In genomic region chr15:93442271-93442670, GRCm38 (mm10) we compare ENCODE assay signal across 12 mouse cellular contexts. TPM values are rescaled to one million over a fixed set of nuclear protein-coding genes. Genes with fewer than 3 reads are reported as not detected.
DNase-seq lines count a peak whose midpoint lies in the region; ATAC-seq and TF ChIP-seq lines count a peak whose summit lies in the region.
"Had no signal": no experiment of that assay in that cellular context is flagged by ENCODE, and none has a peak within 500 bp of the region (broad histone marks: within the 10 kb centered on the region; RNA-seq: fewer than 3 reads in every experiment).

No protein-coding gene starts in this region.

- TF ChIP-seq EP300 in stomach, postnatal 0 days (optimal IDR thresholded peaks at IDR 0.05) = no peak

- ATAC-seq in CD4-positive, CD25-positive, alpha-beta regulatory T cell, adult 4 months = no peak
- no peak for ATAC-seq in stomach, postnatal 0 days (ENCODE audit: low FRiP score, low TSS enrichment)
- ATAC-seq in forebrain, embryonic 11.5 days (replicated peaks; ENCODE audit: low FRiP score) = no peak
- ATAC-seq: forebrain, embryonic 13.5 days had no signal

- H3K4me2 ChIP-seq in stomach, postnatal 0 days (replicated peaks; ENCODE audit: low read depth) = no peak overlapping the region
- H3K4me2 ChIP-seq in forebrain, embryonic 11.5 days (ENCODE audit: low read depth, low read length, severe bottlenecking) = no peak overlapping the region
- H3K4me2 ChIP-seq: forebrain, embryonic 13.5 days; hindbrain, embryonic 14.5 days had no signal

- peaks cover 12% of the 10 kb centered on the region for H3K36me3 ChIP-seq in stomach, postnatal 0 days (ENCODE audit: control insufficient read depth, insufficient read depth, low read length)
- no peaks in the 10 kb centered on the region; the same call in 1 of the 2 replicates for H3K36me3 ChIP-seq in forebrain, embryonic 11.5 days (ENCODE audit: control insufficient read depth, insufficient read depth, low read length)

- WGBS in stomach, postnatal 0 days = 92% methylated on average over 4 of the region's 4 CpGs
- 91% methylated on average over 4 of the region's 4 CpGs for WGBS in forebrain, embryonic 11.5 days

- no peaks in the 10 kb centered on the region for H3K27me3 ChIP-seq in stomach, postnatal 0 days (ENCODE audit: control insufficient read depth, insufficient read depth, low read length)
- no peaks in the 10 kb centered on the region for H3K27me3 ChIP-seq in forebrain, embryonic 11.5 days (ENCODE audit: control insufficient read depth, insufficient read depth, low read length)
- H3K27me3 ChIP-seq: forebrain, embryonic 13.5 days had no signal

- H3K9me3 ChIP-seq in stomach, postnatal 0 days (ENCODE audit: control insufficient read depth, low read length) = no peaks in the 10 kb centered on the region
- no peaks in the 10 kb centered on the region for H3K9me3 ChIP-seq in forebrain, embryonic 11.5 days (ENCODE audit: control insufficient read depth, low read length)
- H3K9me3 ChIP-seq: forebrain, embryonic 13.5 days had no signal

- TF ChIP-seq CTCF in layer of hippocampus, adult 2 months (conservative IDR thresholded peaks at IDR 0.05) = peak; percentile 58
- peak; percentile 39 for TF ChIP-seq CTCF in stomach, postnatal 0 days (IDR thresholded peaks at IDR 0.05; ENCODE audit: low read depth)

- DNase-seq in CD4-positive, CD25-positive, alpha-beta regulatory T cell, adult 2 months (ENCODE audit: low read depth, low spot score) = peak; percentile 31
- no peak for DNase-seq in layer of hippocampus, adult 2 months (ENCODE audit: low spot score in 2 of 2)
- no peak for DNase-seq in layer of hippocampus, adult 9-11 months
- DNase-seq in thymus, postnatal 14 days = peak; percentile 28
- no peak for DNase-seq in thymus, postnatal 36 days
- DNase-seq in stomach, postnatal 0 days (ENCODE audit: low spot score) = no peak
- DNase-seq in forebrain, embryonic 11.5 days (ENCODE audit: low spot score) = no peak
- DNase-seq: left cerebral cortex, postnatal 4 days; right cerebral cortex, postnatal 4 days had no signal

- no peaks in the 10 kb centered on the region for H3K4me1 ChIP-seq in stomach, postnatal 0 days (replicated peaks; ENCODE audit: control insufficient read depth, insufficient read depth)
- H3K4me1 ChIP-seq in forebrain, embryonic 11.5 days (replicated peaks; ENCODE audit: control insufficient read depth, insufficient read depth, low read length) = no peaks in the 10 kb centered on the region
- H3K4me1 ChIP-seq: forebrain, embryonic 13.5 days had no signal

- H3K27ac ChIP-seq in layer of hippocampus, adult 2 months = no peak overlapping the region
- no peak overlapping the region for H3K27ac ChIP-seq in stomach, postnatal 0 days (replicated peaks)
- H3K27ac ChIP-seq in forebrain, embryonic 11.5 days (ENCODE audit: low read depth, low read length) = no peak overlapping the region
- H3K27ac ChIP-seq: forebrain, embryonic 13.5 days; hindbrain, embryonic 14.5 days had no signal

- no peak overlapping the region for H3K4me3 ChIP-seq in layer of hippocampus, adult 2 months
- no peak overlapping the region for H3K4me3 ChIP-seq in stomach, postnatal 0 days (ENCODE audit: low read depth, low read length)
- no peak overlapping the region for H3K4me3 ChIP-seq in forebrain, embryonic 11.5 days (ENCODE audit: low read depth, low read length)
- H3K4me3 ChIP-seq: forebrain, embryonic 13.5 days had no signal

- no peak overlapping the region for H3K9ac ChIP-seq in stomach, postnatal 0 days (ENCODE audit: low read length)
- H3K9ac ChIP-seq in forebrain, embryonic 11.5 days (ENCODE audit: low read length) = no peak overlapping the region
- H3K9ac ChIP-seq: forebrain, embryonic 13.5 days; hindbrain, embryonic 14.5 days had no signal

RNA-seq across cellular contexts. Expression of gene Pphln1, which starts 44.1 kb away (rescaled TPM):
- 10 to 100 TPM; 27.0 to 43.3 TPM for polyA plus RNA-seq in CD4-positive, CD25-positive, alpha-beta regulatory T cell, adult 4 months (2017; shearing (Covaris generic))
- total RNA-seq in layer of hippocampus, adult 2 months (2021) = 10 to 100 TPM; 39.2 to 41.3 TPM
- polyA plus RNA-seq in stomach, postnatal 0 days (2015; fragmentation: Nextera tagmentation; extraction: Ambion mirVana) = 18.2 and 19.3 TPM in 2 replicates
- 71.5 and 79.9 TPM in 2 replicates for polyA plus RNA-seq in forebrain, embryonic 11.5 days (2014; fragmentation: Nextera tagmentation; extraction: Ambion mirVana)

RNA-seq across cellular contexts. Expression of gene Zcrb1, which starts 44.1 kb away (rescaled TPM):
- polyA plus RNA-seq in CD4-positive, CD25-positive, alpha-beta regulatory T cell, adult 4 months (2017; shearing (Covaris generic)) = 100 to 1,000 TPM in 1 of 2 experiments, 10 to 100 TPM in 1; 68.5 to 104 TPM
- 10 to 100 TPM; 71.0 to 80.2 TPM for total RNA-seq in layer of hippocampus, adult 2 months (2021)
- 86.8 and 90.7 TPM in 2 replicates for polyA plus RNA-seq in stomach, postnatal 0 days (2015; fragmentation: Nextera tagmentation; extraction: Ambion mirVana)
- 154 and 167 TPM in 2 replicates for polyA plus RNA-seq in forebrain, embryonic 11.5 days (2014; fragmentation: Nextera tagmentation; extraction: Ambion mirVana)

Comparison
In these comparisons a context has a peak if more than half of its experiments do, and no peak if none do; other contexts are left out.
1. DNase-seq: peak in CD4-positive, CD25-positive, alpha-beta regulatory T cell, adult 2 months (single experiment) and thymus, postnatal 14 days (single experiment); none in layer of hippocampus, adult 2 months (0 of 2), layer of hippocampus, adult 9-11 months (single experiment), thymus, postnatal 36 days (0 of 2), stomach, postnatal 0 days (single experiment) and forebrain, embryonic 11.5 days (single experiment).